Mouse (Mus musculus): ENCODE measurements at regions not wholly inside any gene's neighbourhood (a gene's known extent, or its start where the extent isn't known, plus 50 kb on each side); places are given as distances from the start of the nearest gene placed in this dataset.

DNA sequence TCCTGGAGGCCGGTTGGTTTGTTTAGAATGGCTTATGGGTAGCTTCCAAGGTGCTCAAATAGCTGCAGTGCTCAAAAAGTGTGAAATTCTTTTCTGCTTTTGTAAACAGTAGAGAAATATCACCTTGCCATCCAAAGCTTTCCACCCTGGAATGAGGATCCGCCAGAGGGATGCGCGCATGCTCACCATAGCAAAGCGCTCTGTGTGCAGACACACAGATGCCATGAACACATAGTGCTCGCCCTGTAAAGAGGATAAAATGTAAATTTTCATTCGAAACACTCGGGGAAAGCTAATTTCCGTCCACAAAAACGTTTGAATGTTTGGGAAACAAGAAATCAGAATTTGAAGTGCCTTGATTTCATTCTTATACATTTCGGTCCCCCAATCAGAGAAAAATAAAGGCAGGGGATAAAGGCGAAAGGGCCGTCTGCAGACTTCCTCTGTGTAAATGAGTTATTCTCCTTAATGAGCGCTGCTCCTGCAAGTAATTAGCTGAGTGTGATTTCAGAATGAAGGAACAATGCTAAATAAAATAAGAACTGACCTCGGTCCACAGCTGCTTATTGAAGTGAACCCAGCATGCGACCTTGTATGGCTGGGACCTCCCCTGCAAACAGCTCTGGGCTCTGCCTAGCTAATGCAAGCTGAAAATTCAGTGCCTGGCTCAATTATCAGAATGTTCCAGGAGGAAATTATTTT, 203.4 kb upstream of the Lrig3 start:
- TF ChIP-seq CTCF (IDR thresholded peaks at IDR 0.05) (no peak), EP300 (IDR thresholded peaks at IDR 0.05; ENCODE audit: insufficient read depth, low read depth, low read length) (no peak)

Data from heart, adult 2 months (tissue).